Mouse (Mus musculus) embryonic facial prominence, embryonic 14.5 days (tissue): ENCODE measurements around the gene Sh3rf3. TPM values are rescaled to one million over a fixed set of nuclear protein-coding genes. Genes with fewer than 3 reads are reported as not detected.
A peak's percentile ranks its signal among the peaks of the same experiment; 100 is the strongest.

Experiments used
- ATAC-seq: fragments of 200-750 bp; cut with Nextera tagmentation; 2 replicates; pipeline ENCODE4 v1.8.0; 2017; ENCODE audit warnings: low read depth, moderate number of reproducible peaks, moderate TSS enrichment
- DNase-seq: peaks from one replicate; pipeline ENCODE4 v3.0.0-alpha.2; 2015; ENCODE audit warnings: low spot score
- H3K27ac ChIP-seq: fragments of 300-500 bp; sonication (generic); replicated peaks from 2 replicates; pipeline ENCODE4 v1.5.1; 2014; ENCODE audit warnings: low read depth, mild to moderate bottlenecking, low read length, moderate library complexity
- H3K27me3 ChIP-seq: fragments of 300-500 bp; sonication (generic); replicated peaks from 2 replicates; pipeline ENCODE4 v1.6.1; 2014; ENCODE audit warnings: low read length; ENCODE audit not compliant: control insufficient read depth, insufficient read depth
- H3K36me3 ChIP-seq: fragments of 300-500 bp; sonication (generic); 2 replicates; pipeline ENCODE4 v1.6.1; 2014; ENCODE audit warnings: low read length, mixed read lengths; ENCODE audit not compliant: control insufficient read depth, insufficient read depth
- H3K4me1 ChIP-seq: fragments of 300-500 bp; sonication (generic); 2 replicates; pipeline ENCODE4 v1.6.1; 2014; ENCODE audit warnings: antibody characterized with exemption, low read length; ENCODE audit not compliant: control insufficient read depth, insufficient read depth
- H3K4me2 ChIP-seq: fragments of 300-500 bp; sonication (generic); 2 replicates; pipeline ENCODE4 v1.6.1; 2014; ENCODE audit warnings: low read depth, mild to moderate bottlenecking, low read length, moderate library complexity, mixed read lengths
- H3K4me3 ChIP-seq: fragments of 300-500 bp; sonication (generic); 2 replicates; pipeline ENCODE4 v1.5.1; 2014; ENCODE audit warnings: low read depth, mild to moderate bottlenecking, low read length
- H3K9ac ChIP-seq: fragments of 300-500 bp; sonication (generic); 2 replicates; pipeline ENCODE4 v1.6.1; 2014; ENCODE audit warnings: low read depth, mild to moderate bottlenecking, low read length, moderate library complexity, mixed read lengths
- H3K9me3 ChIP-seq: fragments of 300-500 bp; sonication (generic); 2 replicates; pipeline ENCODE4 v1.6.1; 2016; ENCODE audit warnings: low read length; ENCODE audit not compliant: control insufficient read depth
- WGBS: fragments of 180-500 bp; shearing (Covaris S2); extraction: QIAGEN DNeasy Blood & Tissue Kit; methylation state at CpG from one replicate; pipeline ENCODE4 v1.1.7; 2014; 5-methylcytosine and 5-hydroxymethylcytosine counted together
- polyA plus RNA-seq: library from polyadenylated mRNA; unstranded; fragments of >200 nt; fragmentation: Nextera tagmentation; extraction: Ambion mirVana; gene quantifications from 2 replicates; pipeline ENCODE4 v1.2.1, GENCODE M21; 2014

The Sh3rf3 gene
- polyA plus RNA-seq, 1 experiment from 2014 or later: 3.1 TPM

DNA sequence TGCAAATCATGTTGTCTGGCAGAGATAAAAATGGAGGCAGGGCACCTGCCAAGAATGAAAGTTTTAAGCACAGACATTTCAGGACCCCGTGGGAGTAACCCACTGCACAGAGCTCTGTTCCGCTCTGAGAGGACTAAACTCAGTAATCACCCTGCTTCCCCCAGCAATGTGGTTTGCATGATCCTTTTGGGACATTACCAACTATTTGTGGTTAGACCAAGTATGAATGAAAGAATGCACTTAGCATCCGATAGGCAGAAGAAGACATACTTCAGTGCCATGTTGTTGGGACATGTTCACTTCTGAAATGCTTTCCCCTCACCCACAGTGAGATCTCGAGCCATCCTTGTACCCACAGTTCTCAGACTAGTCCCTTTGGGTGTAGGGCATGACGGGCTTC is 24.3 kb downstream of the Sh3rf3 start:
- Histone ChIP-seq H3K9ac (no peak overlapping the region), H3K27me3 (0 out of 2 replicates have a peak, but pooled peaks cover 4% of the 10 kb centered on the region), H3K4me2 (no peak overlapping the region), H3K36me3 (no peaks in the 10 kb centered on the region), H3K27ac (no peak overlapping the region), H3K4me3 (no peak overlapping the region), H3K4me1 (peaks cover 17% of the 10 kb centered on the region; the same call in 1 of the 2 replicates), H3K9me3 (no peaks in the 10 kb centered on the region)
- WGBS: 76% methylated on average over 5 of the region's 5 CpGs
- DNase-seq (peak; percentile 38), ATAC-seq (peak; percentile 33; the same call in 1 of the 2 replicates)

DNA sequence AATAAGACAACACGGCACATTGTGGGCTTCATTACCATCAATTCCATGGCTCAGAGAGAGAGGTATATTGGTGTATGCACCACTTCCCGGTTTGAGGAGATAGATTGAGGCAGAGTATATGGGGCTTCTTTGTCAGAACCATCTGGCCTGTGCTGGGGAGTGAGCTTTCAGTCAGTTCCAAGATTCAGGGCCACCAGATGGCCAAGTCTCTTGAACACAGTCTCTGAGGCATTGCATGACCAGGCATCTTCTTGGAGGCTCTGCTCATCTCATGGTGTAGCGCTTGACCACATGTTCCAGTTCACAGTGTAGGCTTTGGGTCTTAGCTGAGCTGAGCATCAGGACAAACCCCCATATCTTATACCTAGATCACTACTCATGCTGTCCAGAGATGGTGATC is 28.8 kb downstream of the Sh3rf3 start:
- Histone ChIP-seq H3K4me3 (no peak overlapping the region), H3K9ac (no peak overlapping the region), H3K36me3 (no peaks in the 10 kb centered on the region), H3K4me1 (no peaks in the 10 kb centered on the region), H3K9me3 (no peaks in the 10 kb centered on the region), H3K27ac (no peak overlapping the region), H3K27me3 (no peaks in the 10 kb centered on the region), H3K4me2 (no peak overlapping the region)
- no peak for ATAC-seq
- 85% methylated on average over 3 of the region's 3 CpGs for WGBS
- no peak for DNase-seq

DNA sequence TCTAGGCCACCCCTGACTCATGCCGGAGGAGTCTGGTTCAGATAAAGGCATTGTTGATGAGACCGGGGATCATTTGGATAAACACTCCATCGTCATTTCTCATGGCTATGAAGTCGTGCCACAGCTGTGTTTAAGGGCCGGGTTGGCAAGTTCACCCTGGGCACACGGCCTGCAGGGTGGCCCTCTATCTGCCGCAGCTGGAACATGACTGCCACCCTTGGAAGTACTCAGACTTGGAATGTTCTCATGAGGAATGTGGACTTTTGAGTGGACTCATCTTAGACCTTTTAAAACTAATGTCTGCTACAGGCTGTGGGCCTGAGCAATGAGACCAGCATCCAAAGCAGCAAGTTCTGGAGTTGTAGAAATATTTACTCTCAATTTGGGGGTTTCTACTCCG is 29.9 kb downstream of the Sh3rf3 start:
- H3K4me1 ChIP-seq: peaks cover 3% of the 10 kb centered on the region; the same call in 1 of the 2 replicates
- no peak overlapping the region for H3K27ac ChIP-seq
- DNase-seq (no peak), ATAC-seq (no peak)
- H3K9ac ChIP-seq: no peak overlapping the region
- 85% methylated on average over 8 of the region's 8 CpGs for WGBS
- no peaks in the 10 kb centered on the region for H3K27me3 ChIP-seq
- no peaks in the 10 kb centered on the region for H3K36me3 ChIP-seq
- no peak overlapping the region for H3K4me2 ChIP-seq
- no peaks in the 10 kb centered on the region for H3K9me3 ChIP-seq
- H3K4me3 ChIP-seq: no peak overlapping the region

DNA sequence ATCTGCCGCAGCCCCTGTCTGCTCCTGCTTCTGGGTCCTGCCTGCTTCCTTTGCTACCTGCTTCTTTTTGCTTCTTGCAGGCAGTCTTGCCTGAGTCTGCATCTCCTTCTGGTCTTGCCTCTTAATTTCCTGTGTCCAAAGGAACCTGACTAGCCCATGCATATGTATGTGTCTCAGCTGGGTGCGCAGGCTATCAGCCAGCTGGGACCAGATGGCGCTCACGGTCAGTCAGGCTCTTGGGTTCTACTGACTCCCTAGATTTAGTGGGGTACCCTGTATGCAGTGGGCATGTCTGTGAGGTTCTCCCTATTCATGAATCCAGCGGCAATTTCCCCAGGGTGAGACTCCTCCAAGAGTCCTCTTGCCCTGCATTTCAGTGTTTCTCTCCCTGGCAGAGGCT is 35.0 kb downstream of the Sh3rf3 start:
- Histone ChIP-seq H3K4me2 (no peak overlapping the region), H3K27me3 (no peaks in the 10 kb centered on the region), H3K4me1 (peaks cover 4% of the 10 kb centered on the region; the same call in 1 of the 2 replicates), H3K9ac (0 out of 2 replicates have a peak overlapping the region, but pooled peaks have one; percentile 16), H3K4me3 (no peak overlapping the region), H3K9me3 (no peaks in the 10 kb centered on the region), H3K36me3 (no peaks in the 10 kb centered on the region), H3K27ac (no peak overlapping the region)
- ATAC-seq: no peak
- WGBS: 74% methylated on average over 5 of the region's 5 CpGs
- no peak for DNase-seq

DNA sequence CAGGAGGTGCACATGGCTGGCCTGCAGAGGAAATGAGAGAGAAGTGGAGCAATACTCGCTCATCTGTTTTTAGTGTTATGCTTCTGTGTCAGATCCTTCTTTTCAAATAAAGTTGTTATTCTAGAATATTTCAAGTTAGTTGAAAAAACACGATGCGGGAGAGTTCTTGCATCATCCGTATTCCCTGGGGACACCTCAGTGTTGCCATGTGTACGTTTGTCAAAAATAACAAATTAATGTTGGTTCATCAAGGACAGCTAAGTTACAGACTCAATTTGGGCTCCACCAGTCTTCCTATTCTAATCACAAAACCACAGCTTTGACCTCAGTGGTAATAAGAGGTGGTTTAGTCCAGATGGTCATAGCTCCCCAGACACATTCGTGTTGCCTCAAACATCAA is 35.4 kb downstream of the Sh3rf3 start:
- no peak overlapping the region for H3K27ac ChIP-seq
- no peak overlapping the region for H3K4me2 ChIP-seq
- peaks cover 4% of the 10 kb centered on the region; the same call in 1 of the 2 replicates for H3K4me1 ChIP-seq
- H3K36me3 ChIP-seq: no peaks in the 10 kb centered on the region
- ATAC-seq (no peak), DNase-seq (no peak)
- H3K9me3 ChIP-seq: no peaks in the 10 kb centered on the region
- no peak overlapping the region for H3K4me3 ChIP-seq
- 69% methylated on average over 6 of the region's 6 CpGs for WGBS
- H3K9ac ChIP-seq: no peak overlapping the region
- no peaks in the 10 kb centered on the region for H3K27me3 ChIP-seq

DNA sequence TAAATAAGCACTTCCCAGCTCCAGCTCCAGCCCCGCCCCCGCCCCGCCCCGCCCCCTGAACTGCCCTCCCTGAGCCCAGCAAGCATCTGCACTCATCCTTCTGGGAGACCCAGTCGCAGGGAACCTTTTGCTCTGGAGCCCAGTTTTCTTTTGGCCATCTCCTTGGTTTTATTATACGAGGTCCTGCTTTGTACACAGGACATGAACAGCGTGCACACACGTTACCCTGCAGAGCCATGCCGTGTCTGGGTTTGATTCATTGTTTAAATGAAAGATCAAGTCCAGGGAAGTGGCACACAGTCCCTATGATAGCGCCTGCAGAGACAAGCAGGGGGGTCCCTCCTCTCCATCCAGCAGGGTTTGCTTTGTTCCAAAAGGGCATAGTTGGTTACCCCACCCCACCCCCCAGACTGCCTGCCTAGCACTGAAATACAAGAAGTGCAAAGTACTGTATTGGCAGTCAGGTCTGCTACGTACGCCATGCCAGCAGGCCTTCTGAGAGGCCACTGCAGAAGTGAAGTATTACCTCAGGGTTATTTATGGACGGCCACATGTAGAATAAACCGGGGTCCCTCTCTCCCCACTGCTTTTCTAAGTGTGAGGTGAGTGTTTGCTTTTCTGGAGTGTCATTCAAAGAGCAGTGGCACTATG is 41.5 kb downstream of the Sh3rf3 start:
- Histone ChIP-seq H3K27me3 (no peaks in the 10 kb centered on the region), H3K4me3 (no peak overlapping the region), H3K9me3 (no peaks in the 10 kb centered on the region), H3K4me2 (peak overlapping the region; percentile 24; the same call in 1 of the 2 replicates), H3K4me1 (peaks cover 11% of the 10 kb centered on the region; the same call in 1 of the 2 replicates), H3K36me3 (no peaks in the 10 kb centered on the region), H3K27ac (no peak overlapping the region), H3K9ac (peak overlapping the region; percentile 27; the same call in 1 of the 2 replicates)
- 16% methylated on average over 10 of the region's 14 CpGs for WGBS
- DNase-seq (no peak), ATAC-seq (no peak)

DNA sequence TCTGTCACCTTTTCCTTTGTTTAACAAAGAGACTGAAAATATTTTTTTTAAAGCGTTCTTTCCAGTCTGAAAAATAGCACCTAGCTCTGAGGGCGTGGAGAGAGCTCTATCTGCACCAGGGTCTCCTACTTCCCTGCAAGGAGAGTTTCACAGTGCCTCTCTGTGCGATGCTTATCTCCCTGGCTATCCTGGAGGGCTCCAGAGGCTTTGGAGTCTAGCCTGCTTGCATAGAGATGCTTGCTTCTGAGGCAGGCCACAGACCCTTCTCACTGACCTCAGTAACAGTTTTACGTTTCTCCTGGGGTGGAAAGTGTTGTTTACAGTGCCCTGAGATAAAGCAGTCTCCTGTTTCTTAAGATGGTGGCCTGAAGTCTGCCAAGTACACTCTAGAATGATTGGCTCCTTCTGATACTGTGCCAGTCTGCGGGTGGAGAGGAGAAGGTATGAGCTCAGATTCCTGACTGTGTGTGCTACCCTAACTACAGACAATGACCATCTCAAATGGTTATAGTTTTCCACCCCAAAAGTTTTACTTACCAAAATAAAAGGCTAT is 42.1 kb downstream of the Sh3rf3 start:
- Histone ChIP-seq H3K9me3 (no peaks in the 10 kb centered on the region), H3K4me3 (no peak overlapping the region), H3K27ac (no peak overlapping the region), H3K36me3 (no peaks in the 10 kb centered on the region), H3K4me2 (no peak overlapping the region), H3K4me1 (peaks cover 11% of the 10 kb centered on the region; the same call in 1 of the 2 replicates), H3K9ac (no peak overlapping the region), H3K27me3 (no peaks in the 10 kb centered on the region)
- WGBS: 37% methylated on average over 5 of the region's 5 CpGs
- DNase-seq (no peak), ATAC-seq (no peak)

DNA sequence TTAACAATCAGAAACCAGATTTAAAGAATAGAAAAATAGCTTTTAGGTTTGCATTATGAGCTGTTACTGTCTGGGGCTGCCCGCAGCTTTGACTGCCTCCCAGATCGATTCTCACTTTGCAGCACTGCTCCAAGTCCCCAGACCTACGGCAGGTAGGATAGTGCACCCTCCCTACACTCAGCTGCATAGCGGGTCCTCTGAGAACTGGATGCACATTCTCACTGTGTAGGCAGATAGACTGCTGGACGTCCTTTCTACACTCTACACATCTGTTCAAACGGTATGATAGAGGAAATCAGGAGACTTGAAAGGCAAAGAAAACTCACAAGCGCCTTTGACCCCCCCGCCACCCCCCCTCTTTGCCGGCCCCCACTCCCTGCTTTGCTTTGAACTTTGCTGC is 42.7 kb downstream of the Sh3rf3 start:
- Histone ChIP-seq H3K4me3 (no peak overlapping the region), H3K4me1 (peaks cover 11% of the 10 kb centered on the region; the same call in 1 of the 2 replicates), H3K9ac (no peak overlapping the region), H3K36me3 (no peaks in the 10 kb centered on the region), H3K9me3 (no peaks in the 10 kb centered on the region), H3K27ac (no peak overlapping the region), H3K4me2 (no peak overlapping the region), H3K27me3 (no peaks in the 10 kb centered on the region)
- DNase-seq: no peak
- WGBS: 55% methylated on average over 9 of the region's 9 CpGs
- ATAC-seq: no peak

DNA sequence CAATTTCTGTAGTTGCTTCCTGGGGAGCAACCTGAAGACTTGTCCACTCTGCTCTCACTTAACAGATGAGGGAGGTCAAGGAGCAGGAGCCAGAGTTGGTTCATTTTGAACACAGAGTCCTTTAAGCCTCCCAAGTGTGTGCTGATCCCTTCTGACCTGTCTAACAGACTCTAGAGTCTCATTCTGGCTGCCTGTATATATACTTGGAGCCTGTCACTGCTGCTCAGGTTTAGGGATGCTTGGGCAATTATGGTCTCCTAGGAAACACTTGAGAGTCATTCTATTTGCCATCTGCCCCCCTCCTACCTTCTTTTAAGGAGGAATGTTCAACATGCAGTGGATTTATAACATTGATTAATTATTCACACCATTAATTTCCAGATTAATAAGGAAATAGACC is 43.6 kb downstream of the Sh3rf3 start:
- no peak overlapping the region for H3K27ac ChIP-seq
- no peaks in the 10 kb centered on the region for H3K36me3 ChIP-seq
- H3K27me3 ChIP-seq: no peaks in the 10 kb centered on the region
- no peak overlapping the region for H3K4me2 ChIP-seq
- no peaks in the 10 kb centered on the region for H3K9me3 ChIP-seq
- H3K4me1 ChIP-seq: peaks cover 11% of the 10 kb centered on the region; the same call in 1 of the 2 replicates
- H3K4me3 ChIP-seq: no peak overlapping the region
- ATAC-seq: no peak
- no peak for DNase-seq
- H3K9ac ChIP-seq: no peak overlapping the region
